Comparison of ENCODE assay signal across 17 mouse cellular contexts in the genomic region with DNA sequence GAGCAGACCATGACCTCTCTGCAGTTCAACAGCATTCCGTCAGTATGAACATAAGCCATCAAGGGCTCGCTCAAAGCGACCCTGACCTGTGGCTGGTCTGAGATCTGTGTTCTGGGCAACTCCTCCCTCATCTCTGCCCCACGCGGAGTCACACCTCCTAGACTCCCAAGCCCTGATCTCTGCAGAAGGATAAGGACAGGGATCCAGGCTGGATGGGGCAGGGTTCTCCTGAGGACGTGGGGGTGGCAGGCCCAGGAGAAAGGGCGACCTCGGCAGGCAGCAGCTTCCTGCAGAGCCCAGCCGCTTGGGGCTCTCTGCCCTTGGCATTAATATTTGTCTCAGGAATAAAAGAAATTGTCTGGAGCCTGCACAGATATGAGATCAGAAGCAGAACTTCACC. TPM values are rescaled to one million over a fixed set of nuclear protein-coding genes. Genes with fewer than 3 reads are reported as not detected.
A peak's percentile ranks its signal among the peaks of the same experiment; 100 is the strongest.
DNase-seq lines count a peak whose midpoint lies in the region; ATAC-seq and TF ChIP-seq lines count a peak whose summit lies in the region.
"Had no signal": no experiment of that assay in that cellular context is flagged by ENCODE, and none has a peak within 500 bp of the region (broad histone marks: within the 10 kb centered on the region; RNA-seq: fewer than 3 reads in every experiment).

No protein-coding gene starts in this region.

- 50% methylated on average over 9 of the region's 9 CpGs for WGBS in heart, embryonic 10.5 days
- 38% methylated on average over 9 of the region's 9 CpGs for WGBS in kidney, postnatal 0 days
- 52% methylated on average over 9 of the region's 9 CpGs for WGBS in limb, embryonic 13.5 days

- no peak for DNase-seq in heart, embryonic 10.5 days (ENCODE audit: low spot score)
- DNase-seq in heart, postnatal 4 days, result no peak
- no peak for DNase-seq in kidney, postnatal 0 days (ENCODE audit: low spot score)
- DNase-seq in kidney, postnatal 36 days, result no peak
- DNase-seq in adrenal gland, postnatal 25 days, result peak; percentile 51
- no peak for DNase-seq in cerebellum, postnatal 14 days
- DNase-seq: cerebellum, postnatal 25 days; right cerebral cortex, postnatal 25 days had no signal

- no peak overlapping the region for H3K4me3 ChIP-seq in heart, embryonic 10.5 days
- 0 out of 2 replicates have a peak overlapping the region, but pooled peaks have one; percentile 4 for H3K4me3 ChIP-seq in kidney, postnatal 0 days (replicated peaks; ENCODE audit: low read depth, low read length)
- no peak overlapping the region for H3K4me3 ChIP-seq in limb, embryonic 13.5 days
- H3K4me3 ChIP-seq: midbrain, embryonic 13.5 days had no signal

- H3K9ac ChIP-seq in kidney, postnatal 0 days (ENCODE audit: low read depth, low read length), result 0 out of 2 replicates have a peak overlapping the region, but pooled peaks have one; percentile 3
- H3K9ac ChIP-seq in limb, embryonic 13.5 days, result 0 out of 2 replicates have a peak overlapping the region, but pooled peaks have one; percentile 35
- H3K9ac ChIP-seq: midbrain, embryonic 13.5 days had no signal

- peak overlapping the region; percentile 65 for H3K27ac ChIP-seq in heart, embryonic 10.5 days
- H3K27ac ChIP-seq in kidney, postnatal 0 days, result peak overlapping the region; percentile 57; the same call in 1 of the 2 replicates
- no peak overlapping the region; the same call in 1 of the 2 replicates for H3K27ac ChIP-seq in limb, embryonic 13.5 days

- no peak for TF ChIP-seq CTCF in kidney, postnatal 0 days (IDR thresholded peaks at IDR 0.05; ENCODE audit: low read depth)

- no peak for ATAC-seq in kidney, postnatal 0 days (replicated peaks; ENCODE audit: low FRiP score, low read depth)
- no peak for ATAC-seq in limb, embryonic 13.5 days (ENCODE audit: low FRiP score, low read depth)
- ATAC-seq: hindbrain, embryonic 16.5 days; lung, postnatal 0 days had no signal

- H3K4me1 ChIP-seq in heart, embryonic 10.5 days, result peaks cover 80% of the 10 kb centered on the region
- H3K4me1 ChIP-seq in kidney, postnatal 0 days (replicated peaks; ENCODE audit: insufficient read depth, low read length), result peaks cover 54% of the 10 kb centered on the region
- peaks cover 50% of the 10 kb centered on the region for H3K4me1 ChIP-seq in limb, embryonic 13.5 days

- peaks cover 3% of the 10 kb centered on the region; the same call in 1 of the 2 replicates for H3K36me3 ChIP-seq in heart, embryonic 10.5 days
- H3K36me3 ChIP-seq in kidney, postnatal 0 days (ENCODE audit: insufficient read depth, low read length), result no peaks in the 10 kb centered on the region
- H3K36me3 ChIP-seq in limb, embryonic 13.5 days, result no peaks in the 10 kb centered on the region
- H3K36me3 ChIP-seq: midbrain, embryonic 13.5 days had no signal

- peaks cover 5% of the 10 kb centered on the region; the same call in 1 of the 2 replicates for H3K27me3 ChIP-seq in heart, embryonic 10.5 days (ENCODE audit: insufficient read depth, poor library complexity, severe bottlenecking)
- no peaks in the 10 kb centered on the region for H3K27me3 ChIP-seq in kidney, postnatal 0 days (ENCODE audit: insufficient read depth, low read length)
- H3K27me3 ChIP-seq in limb, embryonic 13.5 days, result peaks cover 17% of the 10 kb centered on the region

- H3K4me2 ChIP-seq in kidney, postnatal 0 days (ENCODE audit: low read length), result peak overlapping the region; percentile 40
- H3K4me2 ChIP-seq in limb, embryonic 13.5 days (replicated peaks), result peak overlapping the region; percentile 39
- H3K4me2 ChIP-seq: midbrain, embryonic 13.5 days had no signal

- no peaks in the 10 kb centered on the region for H3K9me3 ChIP-seq in heart, embryonic 10.5 days
- H3K9me3 ChIP-seq in kidney, postnatal 0 days (replicated peaks; ENCODE audit: low read length), result no peaks in the 10 kb centered on the region
- H3K9me3 ChIP-seq in limb, embryonic 13.5 days, result no peaks in the 10 kb centered on the region
- H3K9me3 ChIP-seq: midbrain, embryonic 13.5 days had no signal

RNA-seq across cellular contexts. Expression of gene Plxnd1, which starts 9.2 kb away (rescaled TPM):
- 42.9 and 61.7 TPM in 2 replicates for polyA plus RNA-seq in heart, embryonic 10.5 days (2016; fragmentation: Nextera tagmentation; extraction: Ambion mirVana)
- 100 to 1,000 TPM; 191 to 208 TPM for total RNA-seq in heart, postnatal 4 days (2021)
- polyA plus RNA-seq in kidney, postnatal 0 days (2015; fragmentation: Nextera tagmentation; extraction: Ambion mirVana), result 42.3 and 42.4 TPM in 2 replicates
- total RNA-seq in adrenal gland, postnatal 25 days (2021), result 170 and 214 TPM in 2 replicates
- 27.6 and 30.0 TPM in 2 replicates for polyA plus RNA-seq in limb, embryonic 13.5 days (2015; fragmentation: Nextera tagmentation; extraction: Ambion mirVana)

RNA-seq across cellular contexts. Expression of gene H1foo, which starts 40.9 kb away (rescaled TPM):
- polyA plus RNA-seq in heart, embryonic 10.5 days (2016; fragmentation: Nextera tagmentation; extraction: Ambion mirVana), result not detected in 2 replicates
- total RNA-seq in heart, postnatal 4 days (2021), result not detected
- polyA plus RNA-seq in kidney, postnatal 0 days (2015; fragmentation: Nextera tagmentation; extraction: Ambion mirVana), result not detected in 2 replicates
- total RNA-seq in adrenal gland, postnatal 25 days (2021), result not detected in 2 replicates
- not detected in 2 replicates for polyA plus RNA-seq in limb, embryonic 13.5 days (2015; fragmentation: Nextera tagmentation; extraction: Ambion mirVana)
- total RNA-seq: layer of hippocampus, adult 18-20 months; left cerebral cortex, postnatal 25 days; neutrophil, adult 5-6 weeks had no signal
- polyA plus RNA-seq: brain, embryonic 14.5 days; hindbrain, embryonic 16.5 days; lung, postnatal 0 days; midbrain, embryonic 13.5 days; testis, adult 2 months had no signal

RNA-seq across cellular contexts. Expression of gene Rho, which starts 54.1 kb away (rescaled TPM):
- 0.28 TPM in 1 of 2 replicates, not detected in the other for polyA plus RNA-seq in heart, embryonic 10.5 days (2016; fragmentation: Nextera tagmentation; extraction: Ambion mirVana)
- total RNA-seq in heart, postnatal 4 days (2021), result under 1 TPM; 0.24 to 0.34 TPM
- not detected in 2 replicates for polyA plus RNA-seq in kidney, postnatal 0 days (2015; fragmentation: Nextera tagmentation; extraction: Ambion mirVana)
- total RNA-seq in adrenal gland, postnatal 25 days (2021), result 0.94 and 1.9 TPM in 2 replicates
- 0.20 and 0.42 TPM in 2 replicates for polyA plus RNA-seq in limb, embryonic 13.5 days (2015; fragmentation: Nextera tagmentation; extraction: Ambion mirVana)
